Mouse (Mus musculus): ENCODE results near the gene Celf3. TPM values are rescaled to one million over a fixed set of nuclear protein-coding genes. Genes with fewer than 3 reads are reported as not detected.

Celf3 gene
- polyA plus RNA-seq, 1 experiment: not detected

- no peak overlapping the region for H3K27ac ChIP-seq (ENCODE audit: insufficient read depth, low read length)
These were observed 12.3 kb upstream of the Celf3 start for GRCm38 (mm10) chr3:94465632-94466430.

GRCm38 (mm10) chr3:94468931-94469330 lies 9.2 kb upstream of the Celf3 start:
- TF ChIP-seq CTCF (IDR thresholded peaks at IDR 0.05; ENCODE audit: low read depth, low read length): no peak
- Histone ChIP-seq H3K9me3 (replicated peaks; ENCODE audit: control insufficient read depth, insufficient read depth, low read length, poor library complexity, severe bottlenecking) (no peaks in the 10 kb centered on the region), H3K27ac (ENCODE audit: insufficient read depth, low read length) (no peak overlapping the region)

More at GRCm38 (mm10) chr3:94465632-94466430, 12.3 kb upstream of the Celf3 start:
- Histone ChIP-seq H3K4me1 (ENCODE audit: control insufficient read depth, insufficient read depth, low read length) (no peaks in the 10 kb centered on the region), H3K9ac (ENCODE audit: low read depth, poor library complexity, severe bottlenecking) (no peak overlapping the region), H3K9me3 (replicated peaks; ENCODE audit: control insufficient read depth, insufficient read depth, low read length, poor library complexity, severe bottlenecking) (no peaks in the 10 kb centered on the region), H3K27me3 (ENCODE audit: control insufficient read depth, insufficient read depth, low read length, poor library complexity, severe bottlenecking) (no peaks in the 10 kb centered on the region), H3K4me3 (ENCODE audit: low read depth, low read length) (no peak overlapping the region), H3K36me3 (ENCODE audit: control insufficient read depth, insufficient read depth, low read length, poor library complexity, severe bottlenecking) (no peaks in the 10 kb centered on the region)
- no peak for TF ChIP-seq POLR2A (IDR thresholded peaks at IDR 0.05; ENCODE audit: insufficient read depth, low read length)
- no peak for TF ChIP-seq CTCF (IDR thresholded peaks at IDR 0.05; ENCODE audit: low read depth, low read length)
- TF ChIP-seq EP300 (IDR thresholded peaks at IDR 0.05; ENCODE audit: insufficient read depth, low read depth, low read length): no peak

GRCm38 (mm10) chr3:94472447-94473114 lies 5.5 kb upstream of the Celf3 start:
- no peak overlapping the region for H3K27ac ChIP-seq (ENCODE audit: insufficient read depth, low read length)
- no peaks in the 10 kb centered on the region for H3K4me1 ChIP-seq (ENCODE audit: control insufficient read depth, insufficient read depth, low read length)
- H3K27me3 ChIP-seq (ENCODE audit: control insufficient read depth, insufficient read depth, low read length, poor library complexity, severe bottlenecking): no peaks in the 10 kb centered on the region
- peak overlapping the region; percentile 24 for H3K4me3 ChIP-seq (ENCODE audit: low read depth, low read length)
- TF ChIP-seq POLR2A (IDR thresholded peaks at IDR 0.05; ENCODE audit: insufficient read depth, low read length): no peak
- no peak for TF ChIP-seq CTCF (IDR thresholded peaks at IDR 0.05; ENCODE audit: low read depth, low read length)
- no peak for TF ChIP-seq EP300 (IDR thresholded peaks at IDR 0.05; ENCODE audit: insufficient read depth, low read depth, low read length)
- no peaks in the 10 kb centered on the region for H3K36me3 ChIP-seq (ENCODE audit: control insufficient read depth, insufficient read depth, low read length, poor library complexity, severe bottlenecking)
- no peaks in the 10 kb centered on the region for H3K9me3 ChIP-seq (replicated peaks; ENCODE audit: control insufficient read depth, insufficient read depth, low read length, poor library complexity, severe bottlenecking)
- no peak overlapping the region for H3K9ac ChIP-seq (ENCODE audit: low read depth, poor library complexity, severe bottlenecking)

More at GRCm38 (mm10) chr3:94468931-94469330, 9.2 kb upstream of the Celf3 start:
- no peaks in the 10 kb centered on the region for H3K27me3 ChIP-seq (ENCODE audit: control insufficient read depth, insufficient read depth, low read length, poor library complexity, severe bottlenecking)
- H3K9ac ChIP-seq (ENCODE audit: low read depth, poor library complexity, severe bottlenecking): no peak overlapping the region
- no peaks in the 10 kb centered on the region for H3K36me3 ChIP-seq (ENCODE audit: control insufficient read depth, insufficient read depth, low read length, poor library complexity, severe bottlenecking)
- H3K4me3 ChIP-seq (ENCODE audit: low read depth, low read length): no peak overlapping the region
- no peaks in the 10 kb centered on the region for H3K4me1 ChIP-seq (ENCODE audit: control insufficient read depth, insufficient read depth, low read length)

GRCm38 (mm10) chr3:94473115-94473505 lies 5.0 kb upstream of the Celf3 start:
- Histone ChIP-seq H3K36me3 (ENCODE audit: control insufficient read depth, insufficient read depth, low read length, poor library complexity, severe bottlenecking) (no peaks in the 10 kb centered on the region), H3K27me3 (ENCODE audit: control insufficient read depth, insufficient read depth, low read length, poor library complexity, severe bottlenecking) (no peaks in the 10 kb centered on the region), H3K4me3 (ENCODE audit: low read depth, low read length) (no peak overlapping the region), H3K9me3 (replicated peaks; ENCODE audit: control insufficient read depth, insufficient read depth, low read length, poor library complexity, severe bottlenecking) (no peaks in the 10 kb centered on the region), H3K27ac (ENCODE audit: insufficient read depth, low read length) (no peak overlapping the region), H3K9ac (ENCODE audit: low read depth, poor library complexity, severe bottlenecking) (no peak overlapping the region), H3K4me1 (ENCODE audit: control insufficient read depth, insufficient read depth, low read length) (no peaks in the 10 kb centered on the region)
- no peak for TF ChIP-seq EP300 (IDR thresholded peaks at IDR 0.05; ENCODE audit: insufficient read depth, low read depth, low read length)

- no peak for TF ChIP-seq POLR2A (IDR thresholded peaks at IDR 0.05; ENCODE audit: insufficient read depth, low read length)
- no peak for TF ChIP-seq EP300 (IDR thresholded peaks at IDR 0.05; ENCODE audit: insufficient read depth, low read depth, low read length)
- no peak for TF ChIP-seq CTCF (IDR thresholded peaks at IDR 0.05; ENCODE audit: low read depth, low read length)
- H3K9ac ChIP-seq (ENCODE audit: low read depth, poor library complexity, severe bottlenecking): no peak overlapping the region
- H3K27me3 ChIP-seq (ENCODE audit: control insufficient read depth, insufficient read depth, low read length, poor library complexity, severe bottlenecking): no peaks in the 10 kb centered on the region
- H3K4me1 ChIP-seq (ENCODE audit: control insufficient read depth, insufficient read depth, low read length): no peaks in the 10 kb centered on the region
- no peaks in the 10 kb centered on the region for H3K9me3 ChIP-seq (replicated peaks; ENCODE audit: control insufficient read depth, insufficient read depth, low read length, poor library complexity, severe bottlenecking)
- no peak overlapping the region for H3K27ac ChIP-seq (ENCODE audit: insufficient read depth, low read length)
- H3K36me3 ChIP-seq (ENCODE audit: control insufficient read depth, insufficient read depth, low read length, poor library complexity, severe bottlenecking): no peaks in the 10 kb centered on the region
- H3K4me3 ChIP-seq (ENCODE audit: low read depth, low read length): no peak overlapping the region
These were observed 4.4 kb upstream of the Celf3 start for GRCm38 (mm10) chr3:94473567-94474232.

Data from ES-Bruce4 (cell line).